Mouse (Mus musculus) gastrocnemius, postnatal 14 days (tissue): ENCODE measurements around the gene BC030870. TPM values are rescaled to one million over a fixed set of nuclear protein-coding genes. Genes with fewer than 3 reads are reported as not detected.
"Not testable (repeated sequence)": the region's sequence is repeated elsewhere in the genome, so short reads cannot be mapped to it uniquely, and the experiment has no call there.

ENCODE experiments used
- DNase-seq: peaks from one replicate; pipeline ENCODE4 v3.0.0; 2021; ENCODE audit warnings: mixed read lengths
- intact Hi-C: fragments of 180-260 bp; cut with DNase I; formaldehyde crosslinking; loops from one replicate; pipeline ENCODE4 v1.15.1; 2025; ENCODE audit warnings: low total_unique reads
- long read RNA-seq, 2 experiments: library from polyadenylated mRNA; stranded (forward); transcript quantifications; one replicate each; pipeline ENCODE4 v2.0.0; 2021
- total RNA-seq, 2 experiments: library from RNA; stranded (reverse); gene quantifications; 2 replicates each; pipeline ENCODE4 v1.2.3; 2021

The BC030870 gene
- not detected for total RNA-seq
- long read RNA-seq, experiment 1: 0 reads
- long read RNA-seq, experiment 2: 0 reads

GRCm38 (mm10) chr8:65129199-65129788 is at the start of gene BC030870:
Gene BC030870, minus strand, starts transcription at chr8:65129563.
- intact Hi-C loops: no loop called here
- no peak for DNase-seq

GRCm38 (mm10) chr8:65174746-65175476 is 45.5 kb upstream of the BC030870 start:
- intact Hi-C loops: no loop called here
- DNase-seq: no peak

GRCm38 (mm10) chr8:65169184-65169583 is 39.8 kb upstream of the BC030870 start:
- intact Hi-C loops: no loop called here
- DNase-seq: no peak

- DNase-seq, intact Hi-C loops: not testable (repeated sequence)
These were observed 31.3 kb upstream of the BC030870 start for GRCm38 (mm10) chr8:65160676-65161075.

GRCm38 (mm10) chr8:65159096-65159748 is 29.9 kb upstream of the BC030870 start:
- intact Hi-C loops: no loop called here
- no peak for DNase-seq

- DNase-seq: no peak
- intact Hi-C loops: no loop called here
These were observed 28.5 kb upstream of the BC030870 start for GRCm38 (mm10) chr8:65157901-65158300.

- intact Hi-C loops: no loop called here
- DNase-seq: no peak
These were observed 9.6 kb upstream of the BC030870 start for GRCm38 (mm10) chr8:65138830-65139466.

- DNase-seq: no peak
- intact Hi-C loops: no loop called here
These were observed 2.9 kb downstream of the BC030870 start for GRCm38 (mm10) chr8:65126454-65126853.

GRCm38 (mm10) chr8:65126014-65126413 is 3.3 kb downstream of the BC030870 start:
- intact Hi-C loops: no loop called here
- DNase-seq: no peak

- no peak for DNase-seq
- intact Hi-C loops: loop anchor here (5.0 kb wide), 1 partner anchor 95 kb away; the partner anchor contains the start of genes Trim60 and Trim61
These were observed 17.3 kb downstream of the BC030870 start for GRCm38 (mm10) chr8:65112092-65112491.

GRCm38 (mm10) chr8:65110285-65110691 is 19.1 kb downstream of the BC030870 start:
- intact Hi-C loops: loop anchor here (5.0 kb wide), 1 partner anchor 93 kb away; the partner anchor contains the start of genes Trim60 and Trim61
- DNase-seq: peak; percentile 53

- DNase-seq: no peak
- intact Hi-C loops: no loop called here
These were observed 20.4 kb downstream of the BC030870 start for GRCm38 (mm10) chr8:65108936-65109335.

GRCm38 (mm10) chr8:65107936-65108718 is 21.2 kb downstream of the BC030870 start:
- intact Hi-C loops: no loop called here
- no peak for DNase-seq

- intact Hi-C loops: no loop called here
- no peak for DNase-seq
These were observed 25.3 kb downstream of the BC030870 start for GRCm38 (mm10) chr8:65104041-65104440.

- DNase-seq: no peak
- intact Hi-C loops: no loop called here
These were observed 25.7 kb downstream of the BC030870 start for GRCm38 (mm10) chr8:65103632-65104031.

- intact Hi-C loops: no loop called here
- no peak for DNase-seq
These were observed 29.6 kb downstream of the BC030870 start for GRCm38 (mm10) chr8:65099735-65100134.

- DNase-seq: no peak
- intact Hi-C loops: no loop called here
These were observed 31.5 kb downstream of the BC030870 start for GRCm38 (mm10) chr8:65097760-65098415.

- intact Hi-C loops: no loop called here
- DNase-seq: no peak
These were observed 39.6 kb downstream of the BC030870 start for GRCm38 (mm10) chr8:65089781-65090180.

GRCm38 (mm10) chr8:65088120-65088519 is 41.2 kb downstream of the BC030870 start:
- intact Hi-C loops: no loop called here
- DNase-seq: no peak
